Mouse (Mus musculus): ENCODE measurements around the gene Plin4. TPM values are rescaled to one million over a fixed set of nuclear protein-coding genes. Genes with fewer than 3 reads are reported as not detected.
"Not testable (repeated sequence)": the region's sequence is repeated elsewhere in the genome, so short reads cannot be mapped to it uniquely, and the experiment has no call there.

Gene Plin4
- polyA plus RNA-seq, 1 experiment from 2014 or later = 0.10 TPM

GRCm38 (mm10) chr17:56074827-56075208 is 34.8 kb downstream of the Plin4 start, which contains the start of gene Ubxn6:
Gene Ubxn6 (minus strand): TSS chr17:56075028.
- peak; percentile 62 for ATAC-seq
- Histone ChIP-seq H3K9me3 (ENCODE audit: control insufficient read depth, low read length) (no peaks in the 10 kb centered on the region), H3K4me3 (ENCODE audit: low read length) (peak within 1 kb of the TSS; percentile 84), H3K27me3 (replicated peaks; ENCODE audit: control insufficient read depth, insufficient read depth, low read length) (no peaks in the 10 kb centered on the region), H3K36me3 (ENCODE audit: control insufficient read depth, insufficient read depth, low read length) (peaks cover 29% of the 10 kb centered on the region), H3K27ac (ENCODE audit: low read depth, low read length) (peak within 1 kb of the TSS; percentile 91), H3K4me2 (ENCODE audit: low read length) (peak within 1 kb of the TSS; percentile 59), H3K4me1 (ENCODE audit: control insufficient read depth, insufficient read depth, low read depth, low read length) (peaks cover 12% of the 10 kb centered on the region), H3K9ac (ENCODE audit: low read depth, low read length) (peak within 1 kb of the TSS; percentile 84)
- under 1% methylated on average over 35 of the region's 35 CpGs for WGBS

GRCm38 (mm10) chr17:56074097-56074826 is 35.3 kb downstream of the Plin4 start:
- Histone ChIP-seq H3K4me3 (ENCODE audit: low read length) (peak overlapping the region; percentile 84), H3K36me3 (ENCODE audit: control insufficient read depth, insufficient read depth, low read length) (peaks cover 34% of the 10 kb centered on the region), H3K9ac (ENCODE audit: low read depth, low read length) (peak overlapping the region; percentile 84), H3K4me1 (ENCODE audit: control insufficient read depth, insufficient read depth, low read depth, low read length) (peaks cover 12% of the 10 kb centered on the region), H3K9me3 (ENCODE audit: control insufficient read depth, low read length) (no peaks in the 10 kb centered on the region), H3K4me2 (ENCODE audit: low read length) (peak overlapping the region; percentile 59), H3K27ac (ENCODE audit: low read depth, low read length) (peak overlapping the region; percentile 91), H3K27me3 (replicated peaks; ENCODE audit: control insufficient read depth, insufficient read depth, low read length) (no peaks in the 10 kb centered on the region)
- ATAC-seq = peak; percentile 5
- 7% methylated on average over 22 of the region's 22 CpGs for WGBS

- Histone ChIP-seq H3K27ac (ENCODE audit: low read depth, low read length) (no peak overlapping the region), H3K27me3 (replicated peaks; ENCODE audit: control insufficient read depth, insufficient read depth, low read length) (no peaks in the 10 kb centered on the region), H3K36me3 (ENCODE audit: control insufficient read depth, insufficient read depth, low read length) (peaks cover 54% of the 10 kb centered on the region), H3K9ac (ENCODE audit: low read depth, low read length) (no peak overlapping the region), H3K4me3 (ENCODE audit: low read length) (no peak overlapping the region), H3K4me1 (ENCODE audit: control insufficient read depth, insufficient read depth, low read depth, low read length) (peaks cover 12% of the 10 kb centered on the region), H3K4me2 (ENCODE audit: low read length) (no peak overlapping the region), H3K9me3 (ENCODE audit: control insufficient read depth, low read length) (no peaks in the 10 kb centered on the region)
- 93% methylated on average over 5 of the region's 5 CpGs for WGBS
- ATAC-seq = no peak
These were observed 37.4 kb downstream of the Plin4 start for GRCm38 (mm10) chr17:56072243-56072642.

GRCm38 (mm10) chr17:56071126-56071525 is 38.5 kb downstream of the Plin4 start:
- no peak overlapping the region for H3K4me2 ChIP-seq (ENCODE audit: low read length)
- no peak overlapping the region for H3K27ac ChIP-seq (ENCODE audit: low read depth, low read length)
- no peak overlapping the region for H3K4me3 ChIP-seq (ENCODE audit: low read length)
- H3K36me3 ChIP-seq (ENCODE audit: control insufficient read depth, insufficient read depth, low read length) = peaks cover 54% of the 10 kb centered on the region
- H3K9me3 ChIP-seq (ENCODE audit: control insufficient read depth, low read length) = no peaks in the 10 kb centered on the region
- H3K27me3 ChIP-seq (replicated peaks; ENCODE audit: control insufficient read depth, insufficient read depth, low read length) = no peaks in the 10 kb centered on the region
- ATAC-seq = no peak
- no peak overlapping the region for H3K9ac ChIP-seq (ENCODE audit: low read depth, low read length)
- peaks cover 12% of the 10 kb centered on the region for H3K4me1 ChIP-seq (ENCODE audit: control insufficient read depth, insufficient read depth, low read depth, low read length)

GRCm38 (mm10) chr17:56069066-56069465 is 40.5 kb downstream of the Plin4 start:
- Histone ChIP-seq H3K4me2 (ENCODE audit: low read length) (no peak overlapping the region), H3K4me1 (ENCODE audit: control insufficient read depth, insufficient read depth, low read depth, low read length) (peaks cover 5% of the 10 kb centered on the region), H3K27ac (ENCODE audit: low read depth, low read length) (no peak overlapping the region), H3K4me3 (ENCODE audit: low read length) (no peak overlapping the region), H3K27me3 (replicated peaks; ENCODE audit: control insufficient read depth, insufficient read depth, low read length) (no peaks in the 10 kb centered on the region), H3K9ac (ENCODE audit: low read depth, low read length) (no peak overlapping the region), H3K36me3 (ENCODE audit: control insufficient read depth, insufficient read depth, low read length) (peaks cover 54% of the 10 kb centered on the region), H3K9me3 (ENCODE audit: control insufficient read depth, low read length) (no peaks in the 10 kb centered on the region)
- ATAC-seq = no peak
- WGBS = 96% methylated on average over 14 of the region's 14 CpGs

DNA sequence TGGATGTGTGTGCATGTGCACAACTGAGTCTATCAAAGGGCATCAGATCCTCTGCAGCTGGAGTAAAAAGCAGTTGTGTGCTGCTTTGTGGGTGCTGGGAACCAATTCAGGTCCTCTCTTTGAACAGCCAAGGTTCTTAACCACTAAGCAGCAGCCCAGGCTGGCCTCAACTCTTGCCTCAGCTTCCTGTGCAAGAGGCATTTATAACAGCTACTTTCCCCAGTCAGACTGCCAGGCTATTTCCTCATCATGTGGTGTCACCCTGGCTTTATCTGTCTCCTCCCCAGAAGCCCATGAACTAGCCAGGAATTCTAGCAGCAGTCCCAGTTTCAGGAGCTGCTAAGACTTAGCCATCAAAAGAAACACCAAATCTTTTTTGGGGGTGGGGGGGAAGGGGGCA is 43.2 kb downstream of the Plin4 start:
- Histone ChIP-seq H3K9ac (ENCODE audit: low read depth, low read length) (no peak overlapping the region), H3K9me3 (ENCODE audit: control insufficient read depth, low read length) (no peaks in the 10 kb centered on the region), H3K36me3 (ENCODE audit: control insufficient read depth, insufficient read depth, low read length) (peaks cover 39% of the 10 kb centered on the region), H3K4me1 (ENCODE audit: control insufficient read depth, insufficient read depth, low read depth, low read length) (no peaks in the 10 kb centered on the region), H3K4me3 (ENCODE audit: low read length) (no peak overlapping the region), H3K4me2 (ENCODE audit: low read length) (no peak overlapping the region), H3K27me3 (replicated peaks; ENCODE audit: control insufficient read depth, insufficient read depth, low read length) (no peaks in the 10 kb centered on the region), H3K27ac (ENCODE audit: low read depth, low read length) (no peak overlapping the region)
- no peak for ATAC-seq

GRCm38 (mm10) chr17:56065715-56066114 is 43.9 kb downstream of the Plin4 start:
- H3K9me3 ChIP-seq (ENCODE audit: control insufficient read depth, low read length); H3K4me1 ChIP-seq (ENCODE audit: control insufficient read depth, insufficient read depth, low read depth, low read length); ATAC-seq; H3K27ac ChIP-seq (ENCODE audit: low read depth, low read length); H3K4me3 ChIP-seq (ENCODE audit: low read length); H3K4me2 ChIP-seq (ENCODE audit: low read length); H3K9ac ChIP-seq (ENCODE audit: low read depth, low read length); H3K27me3 ChIP-seq (replicated peaks; ENCODE audit: control insufficient read depth, insufficient read depth, low read length): not testable (repeated sequence)
- 81% methylated on average over 6 of the region's 6 CpGs for WGBS
- peaks cover 32% of the 10 kb centered on the region for H3K36me3 ChIP-seq (ENCODE audit: control insufficient read depth, insufficient read depth, low read length)

GRCm38 (mm10) chr17:56062081-56062480 is 47.5 kb downstream of the Plin4 start:
- Histone ChIP-seq H3K27me3 (replicated peaks; ENCODE audit: control insufficient read depth, insufficient read depth, low read length) (no peaks in the 10 kb centered on the region), H3K27ac (ENCODE audit: low read depth, low read length) (no peak overlapping the region), H3K4me1 (ENCODE audit: control insufficient read depth, insufficient read depth, low read depth, low read length) (no peaks in the 10 kb centered on the region), H3K4me3 (ENCODE audit: low read length) (no peak overlapping the region), H3K9me3 (ENCODE audit: control insufficient read depth, low read length) (no peaks in the 10 kb centered on the region), H3K4me2 (ENCODE audit: low read length) (no peak overlapping the region), H3K36me3 (ENCODE audit: control insufficient read depth, insufficient read depth, low read length) (peaks cover 6% of the 10 kb centered on the region), H3K9ac (ENCODE audit: low read depth, low read length) (no peak overlapping the region)
- ATAC-seq = no peak
- WGBS = 97% methylated on average over 7 of the region's 7 CpGs

GRCm38 (mm10) chr17:56057381-56058120 is 52.1 kb downstream of the Plin4 start:
- 88% methylated on average over 11 of the region's 11 CpGs for WGBS
- no peak for ATAC-seq
- H3K27ac ChIP-seq (ENCODE audit: low read depth, low read length) = no peak overlapping the region

More at GRCm38 (mm10) chr17:56057381-56058120, 52.1 kb downstream of the Plin4 start:
- no peaks in the 10 kb centered on the region for H3K9me3 ChIP-seq (ENCODE audit: control insufficient read depth, low read length)
- no peak overlapping the region for H3K9ac ChIP-seq (ENCODE audit: low read depth, low read length)
- H3K4me1 ChIP-seq (ENCODE audit: control insufficient read depth, insufficient read depth, low read depth, low read length) = no peaks in the 10 kb centered on the region
- peaks cover 6% of the 10 kb centered on the region for H3K36me3 ChIP-seq (ENCODE audit: control insufficient read depth, insufficient read depth, low read length)
- no peak overlapping the region for H3K4me2 ChIP-seq (ENCODE audit: low read length)
- no peak overlapping the region for H3K4me3 ChIP-seq (ENCODE audit: low read length)
- no peaks in the 10 kb centered on the region for H3K27me3 ChIP-seq (replicated peaks; ENCODE audit: control insufficient read depth, insufficient read depth, low read length)
